Mouse (Mus musculus) CD4-positive naive resting alpha-beta T cell, adult 76 days (primary cell): ENCODE data around the gene Serpinb9d. TPM values are rescaled to one million over a fixed set of nuclear protein-coding genes. Genes with fewer than 3 reads are reported as not detected.

Experiments
- total RNA-seq: library from RNA; stranded (reverse); gene quantifications from one replicate; pipeline ENCODE4 v1.2.4, GENCODE M21; 2023

Gene Serpinb9d
- total RNA-seq: not detected

DNA sequence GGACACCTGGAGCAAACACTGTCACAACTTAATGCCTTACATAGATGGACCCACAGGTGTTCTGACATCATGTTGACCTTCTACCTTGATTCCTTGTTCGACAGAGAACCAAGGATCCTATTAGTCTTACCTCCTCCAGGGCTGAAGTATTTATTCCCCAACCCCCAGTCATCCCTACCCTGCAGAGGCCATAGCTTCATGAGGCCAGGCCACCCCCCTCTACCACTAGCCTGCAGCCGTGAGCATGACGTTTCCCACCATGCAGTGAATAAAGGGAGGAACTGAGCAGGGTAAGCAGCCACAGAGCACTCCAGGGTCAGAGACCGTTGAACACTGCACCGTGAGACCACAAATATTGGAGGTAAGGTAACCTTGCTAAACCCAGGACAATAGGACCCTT lies at the start of gene Serpinb9d:
TSS of gene Serpinb9d (plus strand) at position 301 of the 400 bp plus-strand sequence.

DNA sequence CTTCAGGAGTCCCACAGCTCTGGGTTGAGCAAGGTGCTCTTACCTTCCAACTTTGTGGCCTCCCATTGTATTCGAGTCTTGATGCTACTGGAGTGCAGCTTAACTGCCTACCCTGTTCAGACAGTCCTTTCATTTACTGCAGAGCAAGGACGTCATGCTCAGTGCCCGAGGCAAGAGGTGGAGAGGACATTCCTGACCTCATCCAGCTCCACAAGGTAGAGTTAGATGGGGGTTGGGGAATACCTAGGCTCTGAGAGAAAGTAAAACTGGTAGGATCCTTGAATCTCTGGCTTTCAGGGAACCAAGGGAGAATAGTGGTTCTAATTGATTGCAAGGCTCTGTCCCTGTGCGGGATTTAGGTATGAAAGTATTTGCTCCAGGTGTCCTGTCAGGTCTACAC lies 33.1 kb upstream of the Serpinb9d start, which contains the start of gene Serpinb9c:
TSS of gene Serpinb9c (minus strand) at position 101 of the 400 bp plus-strand sequence.

DNA sequence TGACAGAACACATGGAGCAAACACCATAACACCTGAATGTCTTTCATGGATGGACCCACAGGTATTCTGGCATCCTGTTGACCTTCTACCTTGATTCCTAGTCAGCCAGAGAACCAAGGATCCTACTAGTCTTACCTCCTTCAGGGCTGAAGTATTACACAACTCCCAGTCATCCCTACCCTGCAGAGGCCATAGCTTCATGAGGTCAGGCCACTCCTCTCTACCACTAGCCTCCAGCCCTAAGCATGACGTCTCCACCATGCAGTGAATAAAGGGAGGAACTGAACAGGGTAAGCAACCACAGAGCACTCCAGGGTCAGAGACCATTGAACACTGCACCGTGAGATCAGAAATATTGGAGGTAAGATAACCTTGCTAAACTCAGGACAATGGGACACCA lies 56.6 kb downstream of the Serpinb9d start, which contains the start of gene Serpinb9e:
TSS of gene Serpinb9e (plus strand) at position 301 of the 400 bp plus-strand sequence.

Other genes with a start within 250 kb of the Serpinb9d start
- 6.4 TPM for gene Serpinb6b, start 227.8 kb upstream of the Serpinb9d start, total RNA-seq
- gene Serpinb9, start 189.7 kb upstream of the Serpinb9d start, total RNA-seq: 4.7 TPM
- gene Serpinb9b, start 165.5 kb upstream of the Serpinb9d start, total RNA-seq: 0.26 TPM
- gene Serpinb1b, start 114.4 kb upstream of the Serpinb9d start, total RNA-seq: not detected
- gene Serpinb9c, start 33.2 kb upstream of the Serpinb9d start, total RNA-seq: not detected
- not detected for gene Serpinb9e, start 56.7 kb downstream of the Serpinb9d start, total RNA-seq
- not detected for gene Serpinb9f, start 131.1 kb downstream of the Serpinb9d start, total RNA-seq
- not detected for gene Gm11397, start 202.8 kb downstream of the Serpinb9d start, total RNA-seq